Mouse (Mus musculus) regulatory T cell (primary cell): ENCODE measurements around the gene Plcg2.

Experiments used
- in situ Hi-C: fragments of 300-600 bp; cut with MboI, MseI; formaldehyde crosslinking; loops from one replicate; pipeline ENCODE4 v1.15.1; 2025; ENCODE audit warnings: high pct_unique_total_duplicates

The Plcg2 gene

GRCm38 (mm10) chr8:117498179-117498914 is at the start of gene Plcg2:
Gene Plcg2, plus strand, starts transcription at chr8:117498291.
- in situ Hi-C loops = no loop called here

- in situ Hi-C loops = no loop called here
These were observed 47.0 kb upstream of the Plcg2 start for GRCm38 (mm10) chr8:117451072-117451471.

GRCm38 (mm10) chr8:117453974-117454373 is 44.1 kb upstream of the Plcg2 start:
- in situ Hi-C loops = no loop called here

- in situ Hi-C loops = no loop called here
These were observed 43.5 kb upstream of the Plcg2 start for GRCm38 (mm10) chr8:117454516-117455116.

GRCm38 (mm10) chr8:117455701-117456100 is 42.4 kb upstream of the Plcg2 start:
- in situ Hi-C loops = no loop called here

- in situ Hi-C loops = no loop called here
These were observed 39.7 kb upstream of the Plcg2 start for GRCm38 (mm10) chr8:117458440-117458839.

GRCm38 (mm10) chr8:117462701-117463284 is 35.3 kb upstream of the Plcg2 start:
- in situ Hi-C loops = no loop called here

- in situ Hi-C loops = no loop called here
These were observed 33.6 kb upstream of the Plcg2 start for GRCm38 (mm10) chr8:117464525-117464924.

- in situ Hi-C loops = no loop called here
These were observed 32.8 kb upstream of the Plcg2 start for GRCm38 (mm10) chr8:117465250-117465649.

- in situ Hi-C loops = no loop called here
These were observed 30.6 kb upstream of the Plcg2 start for GRCm38 (mm10) chr8:117467466-117467865.

GRCm38 (mm10) chr8:117469431-117470341 is 28.4 kb upstream of the Plcg2 start:
- in situ Hi-C loops = loop anchor here (5.0 to 10.0 kb wide), 2 partner anchors 235 to 272 kb away; no protein-coding TSS in a partner anchor

GRCm38 (mm10) chr8:117470342-117470781 is 27.7 kb upstream of the Plcg2 start:
- in situ Hi-C loops = loop anchor here (5.0 to 10.0 kb wide), 2 partner anchors 236 to 273 kb away; no protein-coding TSS in a partner anchor

GRCm38 (mm10) chr8:117471174-117471573 is 26.9 kb upstream of the Plcg2 start:
- in situ Hi-C loops = loop anchor here (5.0 to 10.0 kb wide), 2 partner anchors 236 to 274 kb away; no protein-coding TSS in a partner anchor

- in situ Hi-C loops = loop anchor here (5.0 to 10.0 kb wide), 2 partner anchors 237 to 274 kb away; no protein-coding TSS in a partner anchor
These were observed 26.4 kb upstream of the Plcg2 start for GRCm38 (mm10) chr8:117471655-117472054.

- in situ Hi-C loops = loop anchor here (5.0 to 10.0 kb wide), 2 partner anchors 238 to 275 kb away; no protein-coding TSS in a partner anchor
These were observed 25.8 kb upstream of the Plcg2 start for GRCm38 (mm10) chr8:117472332-117472731.

- in situ Hi-C loops = loop anchor here (5.0 to 10.0 kb wide), 2 partner anchors 240 to 278 kb away; no protein-coding TSS in a partner anchor
These were observed 23.1 kb upstream of the Plcg2 start for GRCm38 (mm10) chr8:117474944-117475343.

- in situ Hi-C loops = loop anchor here (10.0 kb wide), 1 partner anchor 241 kb away; no protein-coding TSS in a partner anchor
These were observed 22.3 kb upstream of the Plcg2 start for GRCm38 (mm10) chr8:117475819-117476218.

- in situ Hi-C loops = loop anchor here (10.0 kb wide), 1 partner anchor 243 kb away; no protein-coding TSS in a partner anchor
These were observed 20.0 kb upstream of the Plcg2 start for GRCm38 (mm10) chr8:117478082-117478481.

GRCm38 (mm10) chr8:117479996-117480395 is 18.1 kb upstream of the Plcg2 start:
- in situ Hi-C loops = loop anchor here (10.0 kb wide), 1 partner anchor 245 kb away; no protein-coding TSS in a partner anchor

GRCm38 (mm10) chr8:117480516-117480915 is 17.6 kb upstream of the Plcg2 start:
- in situ Hi-C loops = no loop called here

GRCm38 (mm10) chr8:117481830-117482229 is 16.3 kb upstream of the Plcg2 start:
- in situ Hi-C loops = no loop called here
